Mouse (Mus musculus) hindbrain, postnatal 0 days (tissue): Measurements from ENCODE around the gene Cisd1. TPM values are rescaled to one million over a fixed set of nuclear protein-coding genes. Genes with fewer than 3 reads are reported as not detected.

Source experiments
- ATAC-seq: fragments of 200-750 bp; cut with Nextera tagmentation; 2 replicates; pipeline ENCODE4 v1.8.0; 2017; ENCODE audit warnings: mild to moderate bottlenecking, moderate TSS enrichment, moderate library complexity
- DNase-seq: peaks from one replicate; pipeline ENCODE4 v3.0.0-alpha.2; 2015; ENCODE audit warnings: low spot score
- H3K27ac ChIP-seq: fragments of 300-500 bp; sonication (generic); 2 replicates; pipeline ENCODE4 v1.5.1; 2014; ENCODE audit warnings: mild to moderate bottlenecking
- H3K27me3 ChIP-seq: fragments of 300-500 bp; sonication (generic); 2 replicates; pipeline ENCODE4 v1.6.1; 2014; ENCODE audit warnings: low read length, mixed read lengths; ENCODE audit not compliant: insufficient read depth
- H3K36me3 ChIP-seq: fragments of 300-500 bp; sonication (generic); 2 replicates; pipeline ENCODE4 v1.6.1; 2014; ENCODE audit warnings: low read length, mixed read lengths; ENCODE audit not compliant: insufficient read depth
- H3K4me1 ChIP-seq: fragments of 300-500 bp; sonication (generic); 2 replicates; pipeline ENCODE4 v1.6.1; 2014; ENCODE audit warnings: antibody characterized with exemption, low read length, mixed read lengths; ENCODE audit not compliant: insufficient read depth
- H3K4me2 ChIP-seq: fragments of 300-500 bp; sonication (generic); 2 replicates; pipeline ENCODE4 v1.6.1; 2014; ENCODE audit warnings: low read depth, mild to moderate bottlenecking, low read length, moderate library complexity, mixed read lengths
- H3K4me3 ChIP-seq: fragments of 300-500 bp; sonication (generic); 2 replicates; pipeline ENCODE4 v1.5.1; 2014; ENCODE audit warnings: low read length
- H3K9ac ChIP-seq: fragments of 300-500 bp; sonication (generic); replicated peaks from 2 replicates; pipeline ENCODE4 v1.6.1; 2014; ENCODE audit warnings: mild to moderate bottlenecking, low read length, moderate library complexity, mixed read lengths
- H3K9me3 ChIP-seq: fragments of 300-500 bp; sonication (generic); 2 replicates; pipeline ENCODE4 v1.6.1; 2016; ENCODE audit warnings: low read length, mixed read lengths
- CTCF ChIP-seq: IDR thresholded peaks from 2 replicates; pipeline ENCODE4 v1.5.1; 2016; ENCODE audit warnings: antibody characterized with exemption, control low read depth, low read depth
- WGBS: fragments of 180-500 bp; shearing (Covaris S2); extraction: QIAGEN DNeasy Blood & Tissue Kit; methylation state at CpG from one replicate; pipeline ENCODE4 v1.1.7; 2014; 5-methylcytosine and 5-hydroxymethylcytosine counted together
- polyA plus RNA-seq: library from polyadenylated mRNA; unstranded; fragments of >200 nt; fragmentation: Nextera tagmentation; extraction: Ambion mirVana; gene quantifications from 2 replicates; pipeline ENCODE4 v1.2.1, GENCODE M21; 2015
- total RNA-seq: library from RNA; depleted of rRNA; stranded (reverse); fragments of >200 nt; gene quantifications from 2 replicates; pipeline ENCODE4 v1.2.3, GENCODE M21; 2014

Gene Cisd1
- total and polyA plus RNA-seq, 2 experiments from 2014 or later, result 108 to 388 TPM

- ATAC-seq, result no peak
- H3K36me3 ChIP-seq, result no peaks in the 10 kb centered on the region
- H3K4me2 ChIP-seq, result peak overlapping the region; percentile 96
- H3K9me3 ChIP-seq, result no peaks in the 10 kb centered on the region
- TF ChIP-seq CTCF, result no peak
- WGBS, result 86% methylated on average over 1 of the region's 1 CpGs
- peak overlapping the region; percentile 75 for H3K4me3 ChIP-seq
- H3K4me1 ChIP-seq, result peaks cover 8% of the 10 kb centered on the region
- H3K9ac ChIP-seq, result 0 out of 2 replicates have a peak overlapping the region, but pooled peaks have one; percentile 88
- no peak for DNase-seq
- H3K27me3 ChIP-seq, result no peaks in the 10 kb centered on the region
- peak overlapping the region; percentile 91; the same call in 1 of the 2 replicates for H3K27ac ChIP-seq
Observed at GRCm38 (mm10) chr10:71349290-71349689, 4.5 kb upstream of the Cisd1 start.

- WGBS, result 19% methylated on average over 16 of the region's 16 CpGs
- peak overlapping the region; percentile 75 for H3K4me3 ChIP-seq
- peaks cover 8% of the 10 kb centered on the region for H3K4me1 ChIP-seq
- peak overlapping the region; percentile 96 for H3K4me2 ChIP-seq
- no peaks in the 10 kb centered on the region for H3K9me3 ChIP-seq
- no peak for DNase-seq
- ATAC-seq, result no peak
- peak overlapping the region; percentile 91; the same call in 1 of the 2 replicates for H3K27ac ChIP-seq
- no peaks in the 10 kb centered on the region for H3K27me3 ChIP-seq
- no peaks in the 10 kb centered on the region for H3K36me3 ChIP-seq
- H3K9ac ChIP-seq, result peak overlapping the region; percentile 88
- no peak for TF ChIP-seq CTCF
Observed at GRCm38 (mm10) chr10:71348637-71349280, 4.0 kb upstream of the Cisd1 start.

GRCm38 (mm10) chr10:71347964-71348636 is 3.3 kb upstream of the Cisd1 start:
- peak; percentile 70 for ATAC-seq
- peak; percentile 34 for DNase-seq

GRCm38 (mm10) chr10:71347509-71347949 is 2.8 kb upstream of the Cisd1 start, which contains the start of gene Ipmk:
Gene Ipmk, plus strand, starts transcription at chr10:71347763.
- peak within 1 kb of the TSS; percentile 96 for H3K4me2 ChIP-seq
- peaks cover 8% of the 10 kb centered on the region for H3K4me1 ChIP-seq
- no peaks in the 10 kb centered on the region for H3K36me3 ChIP-seq
- peak within 1 kb of the TSS; percentile 75 for H3K4me3 ChIP-seq
- no peak for TF ChIP-seq CTCF
- WGBS, result under 1% methylated on average over 38 of the region's 49 CpGs
- H3K9ac ChIP-seq, result peak within 1 kb of the TSS; percentile 88
- ATAC-seq (peak; percentile 93), DNase-seq (peak; percentile 99)
- H3K27me3 ChIP-seq, result no peaks in the 10 kb centered on the region
- no peaks in the 10 kb centered on the region for H3K9me3 ChIP-seq
- peak within 1 kb of the TSS; percentile 91 for H3K27ac ChIP-seq

More at GRCm38 (mm10) chr10:71347964-71348636, 3.3 kb upstream of the Cisd1 start:
- peak overlapping the region; percentile 91 for H3K27ac ChIP-seq
- no peaks in the 10 kb centered on the region for H3K9me3 ChIP-seq
- no peaks in the 10 kb centered on the region for H3K27me3 ChIP-seq
- peak overlapping the region; percentile 88 for H3K9ac ChIP-seq
- no peaks in the 10 kb centered on the region for H3K36me3 ChIP-seq
- H3K4me2 ChIP-seq, result peak overlapping the region; percentile 96
- H3K4me3 ChIP-seq, result peak overlapping the region; percentile 75
- under 1% methylated on average over 33 of the region's 48 CpGs for WGBS
- H3K4me1 ChIP-seq, result peaks cover 8% of the 10 kb centered on the region
- no peak for TF ChIP-seq CTCF

GRCm38 (mm10) chr10:71346722-71347508 is 2.2 kb upstream of the Cisd1 start:
- TF ChIP-seq CTCF, result peak; percentile 40
- no peaks in the 10 kb centered on the region for H3K36me3 ChIP-seq
- no peaks in the 10 kb centered on the region for H3K9me3 ChIP-seq
- DNase-seq, result peak; percentile 57
- H3K9ac ChIP-seq, result peak overlapping the region; percentile 88
- WGBS, result 11% methylated on average over 13 of the region's 13 CpGs
- ATAC-seq, result no peak
- no peaks in the 10 kb centered on the region for H3K27me3 ChIP-seq
- H3K4me1 ChIP-seq, result peaks cover 8% of the 10 kb centered on the region
- H3K4me2 ChIP-seq, result peak overlapping the region; percentile 96
- H3K27ac ChIP-seq, result peak overlapping the region; percentile 91
- peak overlapping the region; percentile 75 for H3K4me3 ChIP-seq

- Histone ChIP-seq H3K9me3 (no peaks in the 10 kb centered on the region), H3K4me1 (peaks cover 8% of the 10 kb centered on the region), H3K4me2 (no peak overlapping the region), H3K27ac (no peak overlapping the region), H3K9ac (no peak overlapping the region), H3K27me3 (no peaks in the 10 kb centered on the region), H3K4me3 (no peak overlapping the region), H3K36me3 (no peaks in the 10 kb centered on the region)
- WGBS, result 59% methylated on average over 2 of the region's 2 CpGs
- TF ChIP-seq CTCF, result no peak
- no peak for DNase-seq
- ATAC-seq, result no peak
Observed at GRCm38 (mm10) chr10:71346106-71346505, 1.4 kb upstream of the Cisd1 start.
